Comparison of ENCODE assay signal across 8 mouse cellular contexts in the genomic region with DNA sequence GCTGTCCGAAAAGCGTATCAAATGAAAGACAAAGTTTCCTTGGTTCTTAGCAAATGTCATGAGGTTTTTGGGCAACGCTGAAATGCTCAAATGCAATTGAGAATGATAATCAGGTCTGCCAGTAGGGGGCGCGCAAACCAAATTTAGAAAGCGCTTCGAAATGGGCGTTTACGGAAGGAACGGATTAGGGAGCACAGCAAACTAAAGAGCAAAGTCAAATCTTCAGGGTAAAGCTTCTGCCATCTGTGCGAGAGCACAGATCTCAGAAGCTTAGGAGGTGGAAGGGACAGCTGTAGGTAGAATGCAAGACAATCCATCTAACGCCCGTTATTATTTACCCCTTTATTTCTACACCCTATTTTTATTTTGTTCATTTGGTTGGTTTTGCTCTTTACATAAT.
A peak's percentile ranks its signal among the peaks of the same experiment; 100 is the strongest.
DNase-seq lines count a peak whose midpoint lies in the region; ATAC-seq and TF ChIP-seq lines count a peak whose summit lies in the region.

No protein-coding gene starts in this region.

- H3K36me3 ChIP-seq in forebrain, embryonic 10.5 days (replicated peaks): no peaks in the 10 kb centered on the region
- no peaks in the 10 kb centered on the region for H3K36me3 ChIP-seq in heart, embryonic 14.5 days (ENCODE audit: control insufficient read depth, insufficient read depth, low read length)
- H3K36me3 ChIP-seq in liver, embryonic 14.5 days (replicated peaks; ENCODE audit: control insufficient read depth, insufficient read depth, low read depth): no peaks in the 10 kb centered on the region
- H3K36me3 ChIP-seq in stomach, embryonic 15.5 days: no peaks in the 10 kb centered on the region

- H3K27ac ChIP-seq in forebrain, embryonic 10.5 days: no peak overlapping the region
- H3K27ac ChIP-seq in heart, embryonic 14.5 days (replicated peaks in 1 of 2; ENCODE audit: control insufficient read depth in 1 of 2, insufficient read depth in 1 of 2, low read depth in 2 of 2, low read length in 2 of 2): no peak overlapping the region
- no peak overlapping the region for H3K27ac ChIP-seq in liver, embryonic 14.5 days
- H3K27ac ChIP-seq in stomach, embryonic 15.5 days: no peak overlapping the region

- no peaks in the 10 kb centered on the region for H3K27me3 ChIP-seq in forebrain, embryonic 10.5 days (ENCODE audit: poor library complexity, severe bottlenecking)
- H3K27me3 ChIP-seq in heart, embryonic 14.5 days (ENCODE audit: control insufficient read depth, insufficient read depth, low read length): no peaks in the 10 kb centered on the region
- no peaks in the 10 kb centered on the region for H3K27me3 ChIP-seq in liver, embryonic 14.5 days (ENCODE audit: control insufficient read depth, insufficient read depth, low read length)
- H3K27me3 ChIP-seq in stomach, embryonic 15.5 days (replicated peaks): no peaks in the 10 kb centered on the region

- peak overlapping the region; percentile 53 for H3K4me2 ChIP-seq in heart, embryonic 14.5 days (ENCODE audit: low read length)
- peak overlapping the region; percentile 17; the same call in 1 of the 2 replicates for H3K4me2 ChIP-seq in liver, embryonic 14.5 days (ENCODE audit: low read depth)
- peak overlapping the region; percentile 36; the same call in 1 of the 2 replicates for H3K4me2 ChIP-seq in stomach, embryonic 15.5 days

- ATAC-seq in CD4-positive, CD25-positive, alpha-beta regulatory T cell, adult 4 months: peak; percentile 86
- ATAC-seq in heart, embryonic 14.5 days (ENCODE audit: insufficient number of reproducible peaks, insufficient read depth, low FRiP score, low read depth): no peak
- 0 out of 2 replicates have a peak, but pooled peaks have one; percentile 15 for ATAC-seq in liver, embryonic 14.5 days (ENCODE audit: insufficient read depth)
- no peak for ATAC-seq in stomach, embryonic 15.5 days (ENCODE audit: insufficient read depth, low FRiP score, low read depth)

- 9% methylated on average over 13 of the region's 13 CpGs for WGBS in forebrain, embryonic 10.5 days
- WGBS in heart, embryonic 14.5 days: 9% methylated on average over 13 of the region's 13 CpGs
- WGBS in liver, embryonic 14.5 days (ENCODE audit: insufficient replicate concordance): 6% methylated on average over 13 of the region's 13 CpGs
- WGBS in stomach, embryonic 15.5 days: 9% methylated on average over 13 of the region's 13 CpGs

- TF ChIP-seq CTCF in liver, embryonic 14.5 days (IDR thresholded peaks at IDR 0.05; ENCODE audit: low read depth): peak; percentile 81

- H3K4me1 ChIP-seq in forebrain, embryonic 10.5 days: peaks cover 2% of the 10 kb centered on the region; the same call in 1 of the 2 replicates
- H3K4me1 ChIP-seq in heart, embryonic 14.5 days (ENCODE audit: control insufficient read depth in 2 of 2, insufficient read depth in 2 of 2, low read length in 2 of 2): peaks cover 0 to 6% of the 10 kb centered on the region in 2 experiments; a peak in 2 of 4 replicates
- 0 out of 4 replicates have a peak, but pooled peaks cover 0 to 3% of the 10 kb centered on the region in 2 experiments for H3K4me1 ChIP-seq in liver, embryonic 14.5 days (replicated peaks; ENCODE audit: control insufficient read depth in 2 of 2, insufficient read depth in 2 of 2, low read length in 1 of 2)
- H3K4me1 ChIP-seq in stomach, embryonic 15.5 days: no peaks in the 10 kb centered on the region

- no peak overlapping the region; the same call in 1 of the 2 replicates for H3K4me3 ChIP-seq in forebrain, embryonic 10.5 days
- H3K4me3 ChIP-seq in heart, embryonic 14.5 days (ENCODE audit: control insufficient read depth in 1 of 2, insufficient read depth in 1 of 2, low read depth in 1 of 2, low read length in 2 of 2): peak overlapping the region in 1 of 2 experiments; percentile 18; a peak in 2 of 4 replicates
- no peak overlapping the region for H3K4me3 ChIP-seq in liver, embryonic 14.5 days (ENCODE audit: insufficient read depth in 1 of 2, low read depth in 2 of 2, low read length in 2 of 2)
- H3K4me3 ChIP-seq in stomach, embryonic 15.5 days (replicated peaks): no peak overlapping the region

- TF ChIP-seq EP300 in liver, embryonic 14.5 days (IDR thresholded peaks at IDR 0.05; ENCODE audit: low read depth): no peak

- peak overlapping the region; percentile 60 for H3K9ac ChIP-seq in heart, embryonic 14.5 days (ENCODE audit: low read length)
- H3K9ac ChIP-seq in liver, embryonic 14.5 days (replicated peaks): no peak overlapping the region
- H3K9ac ChIP-seq in stomach, embryonic 15.5 days: no peak overlapping the region

- DNase-seq in brain, embryonic 18.5 days (ENCODE audit: low read depth, low spot score): peak; percentile 60
- peak; percentile 81 for DNase-seq in forebrain, embryonic 10.5 days (ENCODE audit: extremely low spot score, low spot score)
- DNase-seq in kidney, postnatal 25 days: peak; percentile 79 to 90
- peak; percentile 44 to 52 (median 46) for DNase-seq in liver, embryonic 14.5 days (ENCODE audit: low read depth in 3 of 3, low spot score in 3 of 3)
- DNase-seq in neural tube, embryonic 10.5 days (ENCODE audit: extremely low spot score, low spot score): peak; percentile 86

- H3K9me3 ChIP-seq in forebrain, embryonic 10.5 days: no peaks in the 10 kb centered on the region
- H3K9me3 ChIP-seq in heart, embryonic 14.5 days (ENCODE audit: control insufficient read depth, low read length): 0 out of 2 replicates have a peak, but pooled peaks cover 3% of the 10 kb centered on the region
- H3K9me3 ChIP-seq in liver, embryonic 14.5 days (ENCODE audit: control insufficient read depth, low read length): no peaks in the 10 kb centered on the region
- H3K9me3 ChIP-seq in stomach, embryonic 15.5 days: no peaks in the 10 kb centered on the region

Comparison
In these comparisons a context has a peak if more than half of its experiments do, and no peak if none do; other contexts are left out.
1. ATAC-seq: peak in CD4-positive, CD25-positive, alpha-beta regulatory T cell, adult 4 months (single experiment) and liver, embryonic 14.5 days (single experiment); none in heart, embryonic 14.5 days (single experiment) and stomach, embryonic 15.5 days (single experiment).
2. Peak in every context shown above with its lines, with median percentiles within 50 percentile points of each other: DNase-seq and H3K4me2 ChIP-seq.